Mouse (Mus musculus) liver, embryonic 16.5 days (tissue): ENCODE results near the gene D630003M21Rik. TPM values are rescaled to one million over a fixed set of nuclear protein-coding genes. Genes with fewer than 3 reads are reported as not detected.
A peak's percentile ranks its signal among the peaks of the same experiment; 100 is the strongest.

ENCODE experiments used
- ATAC-seq: fragments of 200-750 bp; cut with Nextera tagmentation; 2 replicates; pipeline ENCODE4 v1.8.0; 2017; ENCODE audit warnings: low read depth, mild to moderate bottlenecking, moderate number of reproducible peaks, moderate library complexity
- H3K27ac ChIP-seq: fragments of 300-500 bp; sonication (generic); 2 replicates; pipeline ENCODE4 v1.5.1; 2014; ENCODE audit warnings: mild to moderate bottlenecking, low read length
- H3K27me3 ChIP-seq: fragments of 300-500 bp; sonication (generic); 2 replicates; pipeline ENCODE4 v1.6.1; 2014; ENCODE audit warnings: low read depth, low read length, mixed read lengths; ENCODE audit not compliant: control insufficient read depth, insufficient read depth
- H3K36me3 ChIP-seq: fragments of 300-500 bp; sonication (generic); 2 replicates; pipeline ENCODE4 v1.6.1; 2014; ENCODE audit warnings: mild to moderate bottlenecking; ENCODE audit not compliant: control insufficient read depth, insufficient read depth
- H3K4me1 ChIP-seq: fragments of 300-500 bp; sonication (generic); 2 replicates; pipeline ENCODE4 v1.6.1; 2014; ENCODE audit warnings: low read depth, low read length, mixed read lengths; ENCODE audit not compliant: control insufficient read depth
- H3K4me2 ChIP-seq: fragments of 300-500 bp; sonication (generic); 2 replicates; pipeline ENCODE4 v1.6.1; 2014; ENCODE audit warnings: low read depth, low read length, mixed read lengths
- H3K4me3 ChIP-seq: fragments of 300-500 bp; sonication (generic); 2 replicates; pipeline ENCODE4 v1.5.1; 2014; ENCODE audit warnings: low read depth, mild to moderate bottlenecking, low read length
- H3K9ac ChIP-seq: fragments of 300-500 bp; sonication (generic); 2 replicates; pipeline ENCODE4 v1.6.1; 2014; ENCODE audit warnings: low read depth, low read length
- H3K9me3 ChIP-seq: fragments of 300-500 bp; sonication (generic); replicated peaks from 2 replicates; pipeline ENCODE4 v1.6.1; 2016; ENCODE audit warnings: low read length; ENCODE audit not compliant: control insufficient read depth
- WGBS: fragments of 180-500 bp; shearing (Covaris S2); extraction: QIAGEN DNeasy Blood & Tissue Kit; methylation state at CpG from one replicate; pipeline ENCODE4 v1.1.7; 2014; ENCODE audit not compliant: insufficient replicate concordance; 5-methylcytosine and 5-hydroxymethylcytosine counted together
- polyA plus RNA-seq: library from polyadenylated mRNA; unstranded; fragments of >200 nt; fragmentation: Nextera tagmentation; extraction: Ambion mirVana; gene quantifications from 2 replicates; pipeline ENCODE4 v1.2.1, GENCODE M21; 2015

Gene D630003M21Rik
- polyA plus RNA-seq, 1 experiment from 2014 or later, result 0.78 TPM

DNA sequence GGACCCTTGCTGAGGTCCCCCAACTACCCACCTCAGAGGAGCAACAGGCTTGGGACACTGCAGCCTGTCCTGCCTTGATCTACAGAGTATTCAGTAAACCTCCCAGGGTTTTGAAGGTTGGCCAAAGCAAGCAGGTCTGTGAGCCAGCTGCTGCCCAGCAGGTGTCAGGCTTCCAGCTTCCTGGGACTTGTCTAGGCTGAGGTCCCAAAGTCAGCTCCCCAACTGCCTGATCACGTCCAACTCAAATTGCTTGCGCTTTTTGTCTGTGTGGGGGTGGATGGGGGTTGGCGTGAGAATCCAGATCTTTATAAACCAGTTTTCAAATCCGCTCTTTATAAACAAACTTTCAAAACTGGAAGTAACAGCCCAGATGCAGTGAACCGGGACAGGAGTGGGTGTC, 3.7 kb downstream of the D630003M21Rik start:
- Histone ChIP-seq H3K9ac (no peak overlapping the region), H3K9me3 (no peaks in the 10 kb centered on the region), H3K36me3 (no peaks in the 10 kb centered on the region), H3K4me2 (no peak overlapping the region), H3K4me1 (no peaks in the 10 kb centered on the region; the same call in 1 of the 2 replicates), H3K27ac (no peak overlapping the region), H3K4me3 (no peak overlapping the region), H3K27me3 (peaks cover 12% of the 10 kb centered on the region)
- 44% methylated on average over 5 of the region's 5 CpGs for WGBS
- no peak for ATAC-seq

DNA sequence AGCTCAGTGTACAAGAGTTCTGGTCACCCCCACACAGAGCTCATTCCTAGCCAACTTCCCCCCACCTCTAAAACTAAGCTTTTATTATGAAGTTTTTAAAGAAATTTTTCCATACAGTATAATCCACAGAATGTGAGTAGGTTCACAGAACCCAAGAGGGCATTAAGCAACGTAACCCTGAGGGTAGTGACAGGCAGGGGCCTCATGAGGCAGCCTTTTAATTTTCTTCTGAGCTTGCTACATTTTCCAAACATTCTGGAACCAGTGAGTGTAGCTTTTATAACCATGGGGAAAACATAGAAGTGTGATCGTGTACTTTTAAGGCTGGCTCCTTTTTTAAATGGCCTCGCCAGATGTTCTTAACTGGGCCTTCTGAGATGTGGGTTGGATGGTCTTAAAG, 5.5 kb downstream of the D630003M21Rik start:
- Histone ChIP-seq H3K9me3 (no peaks in the 10 kb centered on the region), H3K36me3 (no peaks in the 10 kb centered on the region), H3K27me3 (no peaks in the 10 kb centered on the region; the same call in 1 of the 2 replicates), H3K4me3 (no peak overlapping the region), H3K4me2 (no peak overlapping the region), H3K9ac (no peak overlapping the region), H3K27ac (no peak overlapping the region), H3K4me1 (no peaks in the 10 kb centered on the region)
- no peak for ATAC-seq
- 68% methylated on average over 3 of the region's 3 CpGs for WGBS

- ATAC-seq, result no peak
- Histone ChIP-seq H3K9ac (no peak overlapping the region), H3K9me3 (no peaks in the 10 kb centered on the region), H3K27ac (no peak overlapping the region), H3K27me3 (no peaks in the 10 kb centered on the region; the same call in 1 of the 2 replicates), H3K4me1 (no peaks in the 10 kb centered on the region), H3K4me3 (no peak overlapping the region), H3K36me3 (no peaks in the 10 kb centered on the region), H3K4me2 (no peak overlapping the region)
- WGBS, result 60% methylated on average over 4 of the region's 4 CpGs
Measured at GRCm38 (mm10) chr2:158222664-158223063, 6.4 kb downstream of the D630003M21Rik start.

- ATAC-seq, result no peak
- H3K36me3 ChIP-seq, result no peaks in the 10 kb centered on the region
- no peak overlapping the region for H3K4me3 ChIP-seq
- no peak overlapping the region for H3K27ac ChIP-seq
- H3K9me3 ChIP-seq, result no peaks in the 10 kb centered on the region
- no peak overlapping the region for H3K4me2 ChIP-seq
- 47% methylated on average over 9 of the region's 9 CpGs for WGBS
- no peaks in the 10 kb centered on the region for H3K27me3 ChIP-seq
- no peak overlapping the region for H3K9ac ChIP-seq
- H3K4me1 ChIP-seq, result no peaks in the 10 kb centered on the region
Measured at GRCm38 (mm10) chr2:158221446-158222084, 7.5 kb downstream of the D630003M21Rik start.

DNA sequence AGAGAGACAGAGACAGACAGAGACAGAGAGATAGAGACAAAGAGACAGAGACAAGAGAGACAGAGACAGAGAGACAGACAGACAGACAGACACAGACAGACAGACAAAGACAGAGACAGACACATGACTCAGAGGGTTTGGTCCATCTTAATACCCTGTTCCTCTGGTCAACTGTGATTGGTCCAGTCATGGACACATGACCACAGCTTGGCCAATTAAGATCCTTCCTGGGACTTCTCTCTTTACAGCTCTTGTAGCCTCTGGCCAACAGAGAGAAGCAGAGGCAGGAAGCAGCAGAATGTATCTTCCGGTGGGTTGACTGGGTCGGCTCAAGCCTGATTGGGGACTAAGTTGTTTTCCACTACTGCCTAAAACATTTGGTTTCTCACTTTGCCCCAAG, 9.5 kb downstream of the D630003M21Rik start:
- Histone ChIP-seq H3K4me2 (no peak overlapping the region), H3K36me3 (no peaks in the 10 kb centered on the region), H3K4me3 (no peak overlapping the region), H3K27ac (no peak overlapping the region), H3K9me3 (no peaks in the 10 kb centered on the region), H3K4me1 (peaks cover 3% of the 10 kb centered on the region; the same call in 1 of the 2 replicates), H3K9ac (no peak overlapping the region), H3K27me3 (no peaks in the 10 kb centered on the region)
- 51% methylated on average over 2 of the region's 2 CpGs for WGBS
- no peak for ATAC-seq

GRCm38 (mm10) chr2:158216510-158216909, 12.5 kb downstream of the D630003M21Rik start:
- H3K27ac ChIP-seq, result no peak overlapping the region

DNA sequence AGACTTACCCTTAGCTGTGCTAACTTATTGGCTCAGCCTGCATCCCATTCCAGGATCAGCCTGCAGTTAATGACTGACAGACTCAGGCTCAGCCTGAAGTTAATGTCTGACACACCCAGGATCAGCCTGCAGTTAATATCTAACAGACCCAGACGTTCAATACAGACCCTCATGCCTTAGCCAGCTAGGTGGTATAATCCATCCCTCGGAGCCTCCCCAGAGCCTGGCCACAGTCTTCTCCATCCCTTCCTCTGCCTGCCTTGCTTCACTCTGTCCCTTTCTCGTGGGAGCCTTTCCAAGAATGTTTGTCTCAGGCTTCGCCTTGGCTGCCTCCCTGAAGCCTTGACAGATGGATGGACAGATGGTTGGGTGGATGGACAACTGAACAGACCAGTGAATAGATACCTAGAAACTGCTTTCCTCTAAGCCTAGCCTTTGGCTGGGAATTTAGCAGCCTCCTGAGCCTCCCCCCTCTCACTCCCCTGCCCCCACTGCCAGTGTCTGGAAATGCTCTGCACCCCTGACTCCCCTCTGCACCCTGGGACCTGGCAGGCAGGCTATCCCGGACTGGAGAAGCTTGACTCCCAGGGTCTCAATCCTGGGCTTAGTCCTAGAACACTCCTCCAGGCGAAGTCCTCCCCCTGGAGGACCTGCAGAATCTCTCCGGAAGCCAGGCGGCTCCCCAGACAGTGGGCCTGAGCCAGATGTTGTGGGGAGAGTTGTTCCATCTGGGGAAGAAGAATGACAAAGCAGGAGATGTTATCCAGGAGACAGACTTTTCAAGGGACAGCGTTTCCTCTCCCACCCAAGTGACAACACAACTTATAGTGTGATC, 13.5 kb downstream of the D630003M21Rik start:
- no peak overlapping the region for H3K9ac ChIP-seq
- peak; percentile 51 for ATAC-seq
- no peaks in the 10 kb centered on the region for H3K9me3 ChIP-seq
- H3K27me3 ChIP-seq, result no peaks in the 10 kb centered on the region
- 42% methylated on average over 9 of the region's 9 CpGs for WGBS
- H3K27ac ChIP-seq, result no peak overlapping the region
- no peak overlapping the region for H3K4me2 ChIP-seq
- H3K36me3 ChIP-seq, result no peaks in the 10 kb centered on the region
- H3K4me3 ChIP-seq, result no peak overlapping the region
- peaks cover 3% of the 10 kb centered on the region; the same call in 1 of the 2 replicates for H3K4me1 ChIP-seq

More at GRCm38 (mm10) chr2:158216510-158216909, 12.5 kb downstream of the D630003M21Rik start:
- H3K4me1 ChIP-seq, result peaks cover 3% of the 10 kb centered on the region; the same call in 1 of the 2 replicates
- no peaks in the 10 kb centered on the region for H3K27me3 ChIP-seq
- WGBS, result 75% methylated on average over 8 of the region's 8 CpGs
- no peaks in the 10 kb centered on the region for H3K36me3 ChIP-seq
- H3K9ac ChIP-seq, result no peak overlapping the region
- H3K9me3 ChIP-seq, result no peaks in the 10 kb centered on the region
- no peak overlapping the region for H3K4me3 ChIP-seq
- no peak overlapping the region for H3K4me2 ChIP-seq
- ATAC-seq, result no peak

DNA sequence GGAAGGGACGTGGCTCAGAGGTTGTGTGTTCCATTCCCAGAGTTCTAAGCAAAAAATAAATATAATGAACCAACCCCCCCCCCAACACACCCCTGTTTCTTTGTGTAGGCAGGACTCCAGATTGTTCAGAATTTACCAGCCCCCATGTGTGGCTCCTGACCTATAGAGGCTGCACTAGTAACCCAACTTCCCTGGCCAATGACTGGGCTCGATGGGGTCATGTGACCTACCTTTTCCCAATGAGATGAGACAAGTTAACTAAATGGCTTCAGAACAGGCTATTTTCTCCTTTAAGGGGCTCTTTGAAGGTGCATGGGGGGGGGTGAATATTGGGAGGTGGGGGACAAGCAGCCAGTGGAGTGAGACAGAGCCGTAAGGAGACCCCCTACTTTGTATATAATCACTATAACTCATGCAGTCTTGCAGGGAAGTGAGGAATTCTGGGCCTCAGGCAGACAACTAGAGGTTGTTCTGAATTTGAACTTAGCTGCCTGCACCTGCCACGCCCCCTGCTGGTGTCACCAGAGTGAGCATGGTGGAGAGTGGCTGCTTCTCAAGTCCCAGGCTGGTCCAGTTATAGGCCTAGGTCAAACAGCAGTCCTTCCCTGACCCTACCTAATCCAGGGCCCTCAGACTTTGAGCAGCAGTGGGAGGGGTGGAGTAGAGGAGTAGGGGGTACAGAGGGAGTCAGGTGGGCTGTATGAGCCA, 17.1 kb downstream of the D630003M21Rik start:
- H3K27me3 ChIP-seq, result no peaks in the 10 kb centered on the region
- ATAC-seq, result 0 out of 2 replicates have a peak, but pooled peaks have one; percentile 22
- 57% methylated on average over 4 of the region's 4 CpGs for WGBS
- no peak overlapping the region for H3K4me2 ChIP-seq
- no peak overlapping the region for H3K4me3 ChIP-seq
- no peak overlapping the region for H3K9ac ChIP-seq
- H3K4me1 ChIP-seq, result peaks cover 3% of the 10 kb centered on the region; the same call in 1 of the 2 replicates
- no peaks in the 10 kb centered on the region for H3K9me3 ChIP-seq
- H3K27ac ChIP-seq, result no peak overlapping the region
- no peaks in the 10 kb centered on the region for H3K36me3 ChIP-seq
